Mouse (Mus musculus): ENCODE results near the gene Gmds. TPM values are rescaled to one million over a fixed set of nuclear protein-coding genes. Genes with fewer than 3 reads are reported as not detected.

Gene Gmds
- total RNA-seq, 2 experiments from 2014 or later, result 2.0 to 13.3 TPM

DNA sequence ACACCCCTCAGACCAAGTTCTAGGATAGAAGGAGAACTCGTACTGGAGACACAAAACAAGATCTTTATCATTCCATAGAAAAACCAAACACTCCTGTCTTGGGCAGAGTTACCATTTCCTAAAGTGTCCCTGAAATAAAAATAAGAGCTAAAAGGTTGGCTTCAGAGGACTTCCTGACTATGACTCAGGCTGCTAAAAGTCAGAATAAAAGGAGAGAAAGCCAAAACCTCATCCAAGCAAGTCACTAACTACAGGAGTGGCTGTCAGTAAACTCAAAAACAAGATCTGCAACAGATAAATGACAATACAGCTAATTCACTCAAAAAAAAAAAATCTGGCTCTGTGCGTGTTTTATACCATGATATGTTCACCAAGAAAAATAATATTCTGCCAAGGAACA lies 69.3 kb downstream of the Gmds start:
- no peak for ATAC-seq (replicated peaks; ENCODE audit: low FRiP score, poor library complexity, severe bottlenecking)

DNA sequence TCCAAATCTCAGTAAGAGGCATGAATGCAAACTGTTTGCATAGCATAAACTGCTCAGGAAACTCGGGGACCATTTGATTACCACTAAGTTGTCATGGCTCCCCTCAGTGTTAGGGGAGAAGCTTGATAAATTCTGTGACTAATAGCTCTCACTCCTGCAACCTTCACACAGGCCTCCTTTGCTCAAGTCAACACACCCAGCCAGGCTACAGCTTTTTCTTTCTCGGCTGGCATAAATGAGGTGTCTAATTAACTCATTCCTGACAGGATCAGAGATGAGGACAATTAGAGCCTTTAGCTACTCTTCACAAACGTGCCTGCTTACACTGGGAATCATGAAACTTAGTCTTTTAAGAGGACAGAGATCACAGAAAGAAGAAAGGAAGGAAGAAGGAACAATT lies 70.3 kb downstream of the Gmds start:
- ATAC-seq (replicated peaks; ENCODE audit: low FRiP score, poor library complexity, severe bottlenecking), result no peak

DNA sequence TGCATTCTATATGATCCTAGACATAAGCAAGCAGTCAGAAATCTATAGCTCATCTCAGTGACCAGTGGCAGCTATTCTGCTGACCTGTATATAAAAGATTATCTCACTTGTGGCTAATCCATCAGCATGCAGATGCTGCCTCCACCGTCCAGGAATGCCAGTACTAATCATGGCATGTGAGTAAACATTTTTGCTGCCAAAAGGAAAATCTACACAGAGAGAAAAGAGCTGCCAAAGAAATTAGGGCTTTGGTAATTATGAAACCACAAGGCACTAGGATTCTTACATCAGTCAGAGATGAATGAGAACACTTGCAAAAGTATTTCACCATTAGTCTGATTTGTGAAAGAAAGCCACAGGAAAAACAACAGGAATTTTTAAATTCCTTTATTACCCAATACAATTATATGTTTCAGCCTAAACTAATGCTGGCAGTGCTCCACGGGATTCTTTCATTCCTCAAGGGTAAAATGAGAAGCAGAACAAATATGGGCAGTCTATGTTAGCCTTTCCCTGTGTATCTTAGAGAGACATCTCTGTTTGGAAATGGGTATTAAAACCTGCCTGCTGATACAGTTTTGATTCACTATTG lies 71.3 kb downstream of the Gmds start:
- no peak for ATAC-seq (replicated peaks; ENCODE audit: low FRiP score, poor library complexity, severe bottlenecking)

DNA sequence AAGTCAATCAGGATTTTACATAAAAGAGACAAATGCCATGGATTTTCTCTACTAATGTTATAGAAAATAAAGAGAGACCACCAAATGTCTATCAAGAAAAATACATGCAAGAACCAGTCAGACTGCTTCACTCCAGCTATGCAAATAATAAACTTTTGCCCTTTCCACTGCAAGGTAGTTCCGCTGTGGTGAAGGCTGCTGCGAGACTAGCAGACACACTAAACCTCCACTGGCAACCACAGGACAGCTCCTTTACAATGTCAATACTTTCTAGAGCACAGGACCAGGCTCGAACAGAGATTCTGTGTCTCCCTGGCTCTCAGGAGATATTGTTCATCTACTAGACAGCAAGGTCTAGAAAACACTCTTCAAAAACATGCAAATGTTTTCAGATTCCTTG lies 71.8 kb downstream of the Gmds start:
- no peak for ATAC-seq (replicated peaks; ENCODE audit: low FRiP score, poor library complexity, severe bottlenecking)

DNA sequence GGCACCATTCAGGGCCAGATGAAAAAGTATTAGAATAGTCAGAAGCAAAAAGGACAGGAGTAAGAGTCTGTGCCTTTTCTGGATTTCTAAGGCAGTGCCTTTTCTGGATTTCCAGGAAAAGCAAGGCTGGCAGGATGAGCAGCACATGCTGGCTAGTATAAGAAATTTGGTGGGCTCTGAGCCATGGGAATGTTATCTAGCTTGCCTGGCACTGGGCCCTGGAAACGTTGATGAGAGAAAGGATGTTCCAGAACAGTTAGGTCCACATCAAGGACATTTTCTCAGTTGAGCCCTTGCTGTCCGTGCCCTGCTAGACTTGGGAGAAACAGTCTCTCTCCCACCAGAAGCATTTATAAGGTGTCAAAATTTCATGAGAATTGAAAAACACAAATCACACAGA lies 82.4 kb downstream of the Gmds start:
- ATAC-seq (replicated peaks; ENCODE audit: low FRiP score, poor library complexity, severe bottlenecking), result no peak

DNA sequence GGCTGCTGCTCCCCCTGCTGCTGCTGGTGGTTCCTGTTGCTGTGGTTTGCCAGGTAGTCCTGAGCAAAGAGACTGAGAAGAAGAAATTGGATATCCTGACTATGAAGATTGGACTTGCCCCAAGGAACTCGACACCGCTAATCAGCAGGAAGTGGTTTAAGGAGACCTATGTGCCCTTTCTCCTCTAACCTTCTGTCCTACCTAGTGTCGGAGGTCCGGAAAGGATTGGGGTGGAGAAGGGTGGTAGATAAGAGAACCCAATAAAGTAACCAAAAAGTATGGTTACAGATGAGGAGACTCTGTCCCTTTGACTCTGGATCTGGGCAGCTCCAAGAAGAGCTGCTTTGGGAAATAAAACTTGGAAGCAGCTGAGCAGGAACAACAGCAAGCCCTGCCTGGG lies 86.3 kb downstream of the Gmds start:
- ATAC-seq (replicated peaks; ENCODE audit: low FRiP score, poor library complexity, severe bottlenecking), result no peak

DNA sequence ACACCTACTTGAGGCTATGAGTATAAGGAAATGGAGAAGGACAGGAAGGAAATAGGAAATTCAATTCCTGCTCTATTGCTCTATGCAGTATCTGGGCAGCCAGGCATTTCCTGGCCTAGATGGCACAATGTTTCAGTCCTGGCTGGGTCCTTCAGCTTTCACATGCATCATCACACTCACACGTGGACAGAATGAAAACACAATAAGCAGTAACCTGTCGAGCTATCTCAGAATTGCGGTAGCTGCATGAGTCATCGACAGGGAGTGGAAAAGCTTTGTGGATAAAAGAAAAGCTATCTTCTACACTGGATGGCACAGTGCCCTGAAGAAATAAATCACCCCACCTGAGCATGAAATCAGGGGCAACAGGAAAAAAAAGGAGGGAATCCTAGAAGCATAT lies 96.3 kb downstream of the Gmds start:
- no peak for ATAC-seq (replicated peaks; ENCODE audit: low FRiP score, poor library complexity, severe bottlenecking)

DNA sequence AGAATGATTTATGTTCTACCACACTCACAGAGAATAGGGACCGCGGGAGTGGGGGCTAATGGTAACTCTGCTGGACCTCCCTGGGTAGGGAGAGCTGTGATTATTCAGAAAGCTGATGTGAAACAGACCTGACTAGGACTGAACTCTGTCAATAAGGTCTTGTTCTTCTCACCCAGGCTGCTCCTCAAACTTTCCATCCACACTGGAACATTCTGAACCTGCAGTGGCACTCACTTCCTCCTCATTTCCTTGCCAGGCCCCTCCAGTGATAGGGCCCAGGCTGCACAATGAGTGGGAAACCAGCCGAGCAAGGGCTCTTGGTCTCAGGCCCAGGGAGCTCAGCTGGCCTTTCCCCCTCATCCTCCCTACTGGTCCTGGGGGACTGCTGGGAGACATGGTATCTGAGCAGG lies 102.3 kb downstream of the Gmds start:
- no peak for ATAC-seq (replicated peaks; ENCODE audit: low FRiP score, poor library complexity, severe bottlenecking)

DNA sequence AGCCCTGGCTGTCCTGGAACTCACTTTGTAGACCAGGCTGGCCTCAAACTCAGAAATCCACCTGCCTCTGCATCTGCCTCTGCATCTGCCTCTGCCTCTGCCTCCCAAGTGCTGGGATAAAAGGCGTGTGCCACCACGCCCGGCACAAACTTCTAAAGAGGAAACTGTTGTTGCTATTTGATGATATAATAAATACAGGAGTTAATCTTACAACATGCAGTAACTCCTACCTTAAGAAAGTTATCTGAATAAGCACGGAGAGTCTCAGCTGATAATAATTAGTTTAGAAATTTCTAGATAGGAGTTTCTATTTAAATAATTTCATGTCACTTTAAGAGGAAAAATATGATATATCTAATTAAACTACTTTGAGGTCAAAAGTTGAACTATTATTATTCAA lies 103.5 kb downstream of the Gmds start:
- ATAC-seq (replicated peaks; ENCODE audit: low FRiP score, poor library complexity, severe bottlenecking), result no peak

DNA sequence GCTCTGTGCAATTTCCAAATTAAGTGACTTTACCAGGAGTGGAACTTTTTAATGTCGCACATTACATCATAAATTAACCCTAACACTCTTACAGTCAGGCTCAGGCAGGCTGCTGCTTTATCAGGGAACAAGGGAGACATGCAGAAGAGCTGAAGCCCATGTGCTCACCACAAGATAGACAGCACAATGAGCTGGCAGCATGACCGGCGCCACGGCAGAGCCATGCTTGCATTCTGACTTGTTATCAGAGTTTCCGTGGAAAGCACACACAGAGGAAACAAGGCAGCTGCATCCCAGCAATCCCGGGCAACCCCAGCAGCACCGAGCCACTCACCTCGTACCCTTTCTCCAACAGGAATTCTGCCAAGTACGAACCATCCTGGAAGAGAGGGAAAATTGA lies 104.5 kb downstream of the Gmds start:
- peak; percentile 76 for ATAC-seq (replicated peaks; ENCODE audit: low FRiP score, poor library complexity, severe bottlenecking)

DNA sequence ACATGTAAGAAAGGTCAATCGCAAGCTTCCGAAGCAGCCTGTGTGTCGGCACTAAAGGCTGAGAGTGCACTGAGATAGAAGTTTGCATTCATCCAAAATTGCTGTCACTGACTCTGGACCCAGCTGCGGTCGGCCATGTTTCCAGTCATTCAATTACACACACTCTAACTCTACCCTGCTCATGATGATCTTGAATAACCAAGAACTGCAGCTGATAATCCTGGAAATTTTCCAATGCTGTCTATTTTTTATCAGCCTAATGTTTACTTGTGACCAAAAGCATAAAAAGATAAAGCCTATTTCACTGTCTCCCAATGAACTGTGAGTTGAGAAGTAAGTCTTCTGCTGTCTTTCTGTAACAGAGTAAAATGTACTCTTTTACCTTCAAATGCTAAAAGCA lies 106.1 kb downstream of the Gmds start:
- no peak for ATAC-seq (replicated peaks; ENCODE audit: low FRiP score, poor library complexity, severe bottlenecking)

DNA sequence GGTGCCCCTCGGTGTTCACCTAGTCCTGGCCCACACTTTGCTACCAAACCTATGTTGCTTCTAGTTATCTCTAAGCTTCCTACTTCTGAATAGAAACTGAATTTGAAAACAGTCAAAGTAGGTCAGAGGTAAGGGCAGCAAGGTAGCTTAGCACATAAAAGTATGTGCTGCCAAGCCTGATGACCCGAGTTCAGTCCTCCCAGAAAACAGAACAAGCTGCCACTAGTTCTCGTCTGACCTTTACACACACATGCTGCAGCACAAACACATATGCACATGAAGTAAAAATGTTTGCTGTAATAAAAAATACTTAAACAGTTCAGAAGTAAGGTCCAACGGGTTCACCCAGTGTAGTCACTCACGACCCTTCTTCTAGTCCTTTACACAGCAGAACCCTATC lies 106.6 kb downstream of the Gmds start:
- no peak for ATAC-seq (replicated peaks; ENCODE audit: low FRiP score, poor library complexity, severe bottlenecking)

DNA sequence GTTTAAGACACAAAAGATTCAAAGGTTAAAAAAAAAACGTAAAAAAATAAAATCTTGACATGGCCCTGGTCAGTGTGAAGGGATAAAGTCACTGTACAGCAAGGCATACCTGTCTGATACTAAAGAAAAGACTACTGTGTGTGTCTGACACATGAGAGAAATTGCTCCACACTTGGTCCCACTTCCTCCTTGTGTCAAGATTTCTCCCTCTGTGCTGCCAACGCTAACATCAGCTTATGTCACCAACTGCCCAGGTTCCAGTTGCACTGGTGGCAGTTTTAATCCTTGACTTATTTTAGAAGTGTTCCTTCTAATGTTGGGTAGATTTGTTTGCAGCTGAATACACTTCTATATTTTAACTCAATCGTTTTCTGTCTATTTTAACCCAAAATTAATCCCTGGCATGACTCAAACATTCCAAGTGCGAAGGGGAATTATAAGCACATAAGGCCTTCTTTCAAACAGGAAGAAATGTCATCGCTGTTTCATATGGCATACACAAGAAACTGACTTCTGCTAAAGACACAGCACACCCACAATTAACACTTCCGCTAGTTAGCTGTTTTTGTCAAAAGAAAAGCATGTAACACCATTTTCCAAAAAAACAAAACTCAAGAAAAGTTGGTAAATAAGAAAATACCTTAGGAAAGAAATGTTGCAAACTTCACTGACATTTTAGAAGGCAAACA lies 110.5 kb downstream of the Gmds start:
- no peak for ATAC-seq (replicated peaks; ENCODE audit: low FRiP score, poor library complexity, severe bottlenecking)

DNA sequence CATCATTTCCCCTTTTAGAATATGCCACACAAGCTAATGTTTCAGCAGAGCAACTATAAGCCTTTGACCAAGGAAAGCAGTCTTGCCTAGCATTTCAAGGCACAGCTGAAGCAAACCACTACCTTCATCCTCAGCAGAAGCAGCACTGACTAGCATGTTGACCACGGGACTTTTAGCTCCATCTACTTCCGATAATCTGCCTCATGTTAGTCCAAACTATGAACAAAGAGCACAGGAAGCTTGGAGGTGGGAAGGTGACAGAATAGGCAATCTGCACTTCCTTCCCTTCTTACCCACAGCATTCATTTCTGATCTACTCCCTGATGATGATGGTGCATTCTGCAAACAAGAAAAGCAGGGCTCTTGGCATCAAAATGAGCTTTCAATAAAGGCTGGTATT lies 120.9 kb downstream of the Gmds start:
- no peak for ATAC-seq (replicated peaks; ENCODE audit: low FRiP score, poor library complexity, severe bottlenecking)

DNA sequence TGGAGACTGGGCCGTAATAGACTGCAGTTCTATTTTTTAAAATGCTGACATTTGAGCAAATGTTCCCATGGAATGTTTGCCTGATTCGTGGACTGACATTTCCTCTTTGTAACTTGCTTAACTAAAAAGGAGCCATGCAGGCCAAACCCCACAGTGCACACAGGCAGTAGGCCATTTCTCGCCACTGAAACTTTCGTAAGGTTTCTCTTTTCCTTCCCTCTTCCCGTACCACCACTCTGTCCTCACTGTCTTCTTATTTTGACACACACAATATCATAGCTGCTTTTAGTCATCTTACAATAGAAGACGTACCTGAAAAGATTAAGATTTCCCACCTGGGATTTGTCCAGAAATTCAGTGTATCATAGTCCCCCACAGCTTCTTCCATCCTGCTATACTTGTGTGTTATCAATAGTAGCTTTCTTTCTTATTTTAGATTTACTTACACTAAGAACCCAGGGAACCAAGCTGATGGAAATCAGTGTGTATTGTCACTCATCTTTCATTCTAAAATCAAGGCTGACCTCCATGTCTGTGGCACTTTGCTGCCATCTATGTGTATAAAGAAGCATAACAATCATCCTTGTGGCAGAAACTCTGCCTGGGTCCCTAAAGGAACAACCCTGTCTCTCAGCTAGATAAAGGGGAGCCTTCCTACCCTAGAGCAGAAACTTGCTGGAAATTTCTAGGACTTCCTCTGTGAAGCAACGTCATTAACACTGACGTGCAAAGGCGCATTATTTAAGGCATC lies 124.7 kb downstream of the Gmds start:
- ATAC-seq (replicated peaks; ENCODE audit: low FRiP score, poor library complexity, severe bottlenecking), result no peak

DNA sequence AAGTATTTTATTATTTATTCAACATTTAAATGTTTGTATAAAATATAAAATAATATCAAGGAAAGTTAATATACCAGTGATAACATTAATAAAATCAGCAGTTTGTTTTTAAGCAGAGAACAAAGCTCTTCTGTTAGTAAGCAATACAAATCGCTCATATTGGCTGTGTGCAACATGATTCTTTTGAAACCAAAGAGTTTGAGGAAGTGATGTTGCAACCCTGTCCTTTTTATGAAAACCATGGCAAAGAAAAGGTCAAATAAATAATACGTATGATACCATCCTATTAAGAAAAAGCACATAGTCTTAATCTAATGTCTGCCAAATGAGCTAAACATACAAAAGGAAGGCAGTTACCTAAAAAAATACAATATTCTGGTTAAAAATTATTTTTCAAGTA lies 126.4 kb downstream of the Gmds start:
- ATAC-seq (replicated peaks; ENCODE audit: low FRiP score, poor library complexity, severe bottlenecking), result no peak

DNA sequence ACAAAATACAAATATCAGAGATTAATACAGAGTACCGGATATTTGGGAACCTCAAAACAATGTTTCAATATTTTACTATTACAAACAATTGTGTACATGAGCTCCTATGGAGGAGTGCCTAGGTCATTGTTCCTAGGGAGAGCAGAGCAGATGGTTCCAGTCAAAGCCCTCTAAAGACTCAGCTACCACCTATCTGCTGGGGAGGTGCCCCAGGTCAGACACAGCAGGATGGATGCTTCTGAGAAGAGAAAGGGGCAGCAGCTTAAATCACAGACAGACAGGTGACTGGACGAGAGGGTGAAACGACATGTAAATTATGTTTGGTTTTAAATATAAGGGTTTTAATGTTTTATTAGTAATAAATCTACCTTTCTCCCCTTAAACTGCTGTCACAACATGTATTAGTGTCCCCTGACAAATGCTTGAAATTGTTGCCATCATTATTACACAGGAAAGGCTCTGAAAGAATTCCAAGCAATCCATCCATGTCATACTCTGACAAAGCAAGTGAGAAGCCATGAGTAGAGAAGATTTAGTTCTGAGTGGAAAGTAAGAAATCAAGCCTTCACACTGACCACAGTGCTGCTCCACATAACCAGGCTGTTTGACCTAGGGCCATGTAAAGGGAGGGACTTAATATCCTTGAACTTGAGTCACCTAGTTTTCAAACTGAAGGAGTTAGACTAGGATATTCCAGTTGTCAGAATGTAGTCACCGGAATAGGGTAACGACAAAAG lies 131.2 kb downstream of the Gmds start:
- ATAC-seq (replicated peaks; ENCODE audit: low FRiP score, poor library complexity, severe bottlenecking), result no peak

DNA sequence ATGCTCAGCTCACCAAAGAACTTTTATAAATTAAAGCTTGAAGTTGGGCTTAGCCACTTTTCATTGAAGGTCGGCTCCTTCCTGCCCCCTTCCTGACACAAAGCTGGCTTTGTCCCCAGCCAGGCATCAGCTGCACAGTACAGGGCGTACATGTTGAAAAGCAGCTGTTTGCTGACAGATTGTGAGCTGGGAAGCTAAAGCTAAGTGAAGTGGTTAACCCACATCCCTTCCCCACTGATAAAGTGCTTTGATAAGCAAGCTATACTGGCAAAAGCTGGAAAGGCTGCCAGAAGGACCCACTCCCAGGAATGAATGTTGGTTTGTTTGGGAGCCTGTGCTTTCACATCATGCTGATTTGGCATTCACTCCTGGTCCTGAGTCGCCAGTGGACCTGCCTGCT lies 158.6 kb downstream of the Gmds start:
- no peak for ATAC-seq (replicated peaks; ENCODE audit: low FRiP score, poor library complexity, severe bottlenecking)

DNA sequence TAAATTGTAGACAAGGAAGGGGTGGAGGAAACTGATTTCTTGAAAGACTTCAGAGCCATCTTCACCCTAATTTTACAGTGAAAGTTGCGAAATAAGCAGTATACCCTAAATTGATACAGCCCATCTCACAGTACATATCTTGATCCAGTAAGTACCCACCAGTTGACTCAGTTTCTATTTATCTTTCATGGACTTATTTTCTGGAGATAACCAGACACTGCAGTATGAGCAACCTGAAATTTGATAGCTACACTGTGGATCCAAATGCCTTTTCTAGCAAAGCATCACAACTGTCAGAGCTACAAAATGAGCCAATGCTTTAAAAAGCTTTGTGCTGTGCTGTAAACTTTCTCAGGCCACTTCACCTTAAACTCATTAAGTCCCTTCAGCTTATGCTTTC lies 159.9 kb downstream of the Gmds start:
- ATAC-seq (replicated peaks; ENCODE audit: low FRiP score, poor library complexity, severe bottlenecking), result no peak

DNA sequence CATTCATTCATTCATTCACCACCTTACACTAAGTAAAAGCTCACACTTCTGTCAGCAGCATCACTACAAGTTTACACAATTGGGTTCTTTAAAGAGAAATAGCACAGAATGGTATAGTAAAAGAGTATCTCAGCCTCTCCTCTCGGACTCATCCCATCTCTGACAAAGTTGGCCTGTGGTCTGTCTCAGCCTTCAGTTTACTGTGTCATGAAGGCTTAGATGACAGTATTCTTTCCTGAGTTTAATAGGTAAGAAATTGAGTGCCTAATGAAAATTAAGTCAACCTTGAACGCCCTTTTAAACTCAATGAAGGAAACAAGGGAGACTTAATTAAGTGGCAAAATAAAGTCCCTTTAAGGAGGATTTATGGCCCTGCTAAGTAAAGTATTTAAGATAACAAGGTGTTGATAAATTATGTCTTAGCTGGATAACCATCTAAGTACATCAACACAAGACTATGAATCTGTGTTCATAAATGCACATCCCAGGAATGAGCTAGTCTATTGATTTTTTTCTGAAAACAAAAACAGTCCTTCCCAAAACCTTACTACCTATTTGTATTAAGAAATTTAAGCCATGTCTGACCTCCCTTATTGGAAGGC lies 160.6 kb downstream of the Gmds start:
- ATAC-seq (replicated peaks; ENCODE audit: low FRiP score, poor library complexity, severe bottlenecking), result no peak

All from erythroblast, adult 5-6 weeks (primary cell).